Mouse (Mus musculus) kidney, postnatal 14 days (tissue): ENCODE measurements around the gene Bbx.
A peak's percentile ranks its signal among the peaks of the same experiment; 100 is the strongest.

Experiments used
- DNase-seq: peaks from one replicate; pipeline ENCODE4 v3.0.0; 2022; ENCODE audit warnings: mixed read lengths

Gene Bbx

DNA sequence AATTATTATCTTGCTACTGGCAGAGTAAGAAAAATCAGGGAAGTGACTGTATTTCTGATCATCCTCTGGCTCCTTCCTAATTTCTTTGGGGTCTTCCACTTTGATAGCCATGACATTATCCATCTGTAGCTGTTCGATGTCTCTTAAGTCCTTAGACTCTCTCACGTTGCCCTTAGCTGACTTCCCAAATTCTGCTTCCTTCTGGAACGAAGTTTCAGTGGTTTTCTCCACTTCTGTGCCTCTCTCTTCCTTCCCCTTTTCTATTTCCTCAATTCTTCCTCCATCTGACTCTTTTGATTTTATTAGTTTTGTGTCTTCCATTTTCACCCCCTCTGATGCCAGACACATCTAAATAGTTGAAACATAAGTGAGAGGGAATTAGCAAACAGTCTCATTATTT, 207.2 kb downstream of the Bbx start:
- no peak for DNase-seq

DNA sequence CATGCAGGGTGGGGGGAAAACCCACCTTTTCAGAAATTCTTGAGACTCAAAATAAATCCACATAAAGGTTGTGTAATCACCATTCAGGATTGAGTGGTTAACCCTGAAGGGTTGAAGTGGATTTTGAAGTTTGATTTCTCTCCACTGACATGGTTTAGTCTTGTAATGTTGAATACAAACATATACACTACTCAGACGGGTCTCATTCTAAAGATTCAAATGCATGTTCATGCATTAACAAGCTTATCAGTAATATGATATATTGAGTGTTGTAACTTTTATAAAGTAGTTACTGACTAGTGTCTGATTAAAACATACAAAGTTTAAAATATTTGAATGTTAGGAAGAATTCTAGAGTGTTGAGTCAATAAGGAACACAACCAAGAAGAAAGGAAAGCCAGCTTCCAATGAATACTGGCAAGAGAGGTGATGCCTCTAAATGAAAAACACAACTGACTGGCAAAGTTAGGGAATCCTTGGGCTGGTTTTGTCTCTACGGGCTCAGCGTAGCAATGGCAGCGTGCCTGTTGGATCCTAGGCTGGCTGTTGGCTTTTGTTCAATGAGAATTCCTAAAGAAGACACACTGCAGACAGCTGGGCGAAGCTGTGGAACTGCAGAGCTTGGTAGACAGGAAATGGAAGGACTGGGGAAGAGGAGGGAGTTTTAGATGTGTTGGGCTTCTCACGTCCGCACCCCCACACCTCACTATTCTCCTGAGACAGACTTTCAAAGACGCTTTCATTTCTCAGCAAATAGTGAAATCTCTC, 211.3 kb downstream of the Bbx start:
- DNase-seq, result peak; percentile 40

DNA sequence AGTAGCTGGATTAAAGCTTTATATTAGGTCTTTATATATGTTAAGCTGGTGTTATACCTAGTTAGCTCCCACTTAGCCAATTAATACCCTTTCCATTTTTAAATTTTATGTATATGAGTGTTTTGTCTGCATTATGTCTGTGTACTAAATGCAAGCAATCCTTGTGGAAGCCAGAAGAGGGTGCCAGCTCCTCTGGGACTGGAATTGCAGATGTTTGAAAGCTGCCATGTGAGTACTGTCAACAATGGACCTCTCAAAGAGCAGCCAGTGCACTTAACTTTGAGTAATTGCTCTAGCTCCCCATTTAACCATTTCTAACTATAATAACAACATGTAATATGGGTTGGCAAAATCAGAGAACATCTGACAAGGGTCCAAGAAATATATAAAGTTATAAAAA, 215.1 kb downstream of the Bbx start:
- DNase-seq, result no peak

DNA sequence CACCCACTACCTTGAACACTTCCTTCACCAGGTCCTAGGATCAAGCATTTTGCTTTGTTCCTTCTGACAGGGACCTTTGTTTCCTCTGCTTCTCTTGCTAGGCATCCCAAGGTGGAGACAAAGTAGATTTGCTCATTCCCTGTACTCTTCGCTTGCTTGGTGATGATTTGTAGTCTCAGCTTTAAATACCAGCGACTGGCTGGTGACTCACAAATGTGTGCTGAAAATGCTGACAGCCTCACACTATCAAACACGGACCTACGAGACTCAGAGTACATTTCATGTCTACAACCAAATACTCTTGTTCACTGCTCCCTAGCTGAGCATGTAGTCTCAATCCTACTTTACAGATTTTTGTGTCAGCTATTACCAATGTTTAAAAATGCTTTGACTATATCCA, 220.5 kb downstream of the Bbx start:
- DNase-seq, result no peak

DNA sequence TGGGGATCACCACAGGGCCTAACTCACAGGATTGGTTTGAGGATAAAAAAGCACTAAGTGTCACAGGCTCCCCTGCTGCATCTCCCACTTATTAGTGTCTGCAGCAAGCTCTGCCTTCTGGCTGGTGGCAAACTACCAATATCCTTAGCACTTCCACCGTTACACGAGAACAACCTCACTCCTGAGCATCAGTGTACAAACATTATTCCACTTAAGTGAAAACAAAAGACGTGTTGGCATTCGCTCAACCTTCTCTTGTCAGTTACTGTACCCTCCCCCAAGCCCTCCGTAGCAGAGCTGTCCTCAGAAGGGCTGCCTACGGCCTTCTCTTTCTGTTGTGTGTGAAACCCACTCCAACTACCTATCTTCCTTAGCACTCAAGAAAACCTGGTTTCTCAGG, 221.0 kb downstream of the Bbx start:
- DNase-seq, result no peak

DNA sequence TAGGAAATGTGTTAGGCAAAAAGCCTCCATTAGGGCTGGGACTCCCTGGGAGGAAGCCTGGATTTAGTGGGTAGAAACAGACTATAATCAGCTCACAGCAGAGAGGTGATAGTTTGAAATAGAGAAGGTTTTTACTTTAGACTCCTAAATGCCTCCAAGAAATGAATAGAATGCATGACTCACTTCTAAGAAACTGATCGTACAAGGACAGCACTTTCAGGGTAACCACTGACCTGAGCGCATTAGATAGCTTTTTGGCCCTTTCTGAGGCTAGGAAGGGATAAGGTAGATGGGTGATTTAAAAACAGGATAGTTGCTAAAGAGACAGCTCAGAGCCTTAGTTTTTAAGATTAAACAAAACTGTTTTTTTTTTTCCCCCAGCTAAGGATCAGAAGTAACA, 221.4 kb downstream of the Bbx start:
- no peak for DNase-seq

DNA sequence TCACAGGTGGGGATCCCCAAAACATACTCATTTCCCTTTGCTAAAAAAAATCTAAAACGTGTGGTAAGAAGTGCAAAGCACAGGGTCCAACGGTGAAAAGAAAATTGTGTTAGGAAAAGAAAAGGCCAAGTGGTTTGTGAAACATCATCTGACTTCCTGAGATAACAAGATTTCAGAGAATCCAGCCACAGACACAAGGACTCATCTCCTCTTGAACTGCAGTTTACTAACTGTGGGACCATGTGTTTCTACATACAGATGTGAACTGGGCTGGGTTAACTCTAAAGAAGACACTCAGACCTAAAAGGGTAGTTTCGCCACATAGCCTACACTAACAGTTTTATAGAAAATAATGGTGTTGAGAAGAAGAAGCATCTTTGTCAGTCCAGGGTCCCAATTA, 227.2 kb downstream of the Bbx start:
- no peak for DNase-seq

DNA sequence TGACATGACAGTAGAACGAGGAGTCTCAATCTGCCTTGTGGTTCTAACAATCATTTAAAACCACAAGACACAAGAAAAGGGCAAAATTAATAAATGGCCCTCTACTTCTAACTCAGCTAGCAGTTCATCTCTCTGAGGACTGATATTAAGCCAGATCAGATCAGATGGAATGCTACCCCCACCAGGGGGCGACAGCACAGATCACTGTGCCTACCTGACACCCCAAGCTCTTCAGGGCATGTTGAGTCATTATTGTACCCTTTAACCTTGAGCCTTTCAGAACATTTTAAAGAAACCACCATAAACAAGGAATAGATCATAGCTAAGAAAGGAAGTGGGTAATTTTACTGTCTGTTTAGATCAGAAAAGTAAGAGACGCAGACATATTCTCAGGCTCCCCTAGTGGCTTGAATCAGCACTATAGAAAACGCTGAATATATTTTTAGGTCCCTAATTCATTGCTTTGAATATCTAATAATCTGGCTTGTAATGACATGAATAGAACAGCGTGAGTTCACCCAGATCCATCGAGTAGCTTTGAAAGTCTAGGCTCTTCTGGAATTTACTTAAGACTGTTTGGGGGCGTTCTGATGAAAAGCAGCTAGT, 230.5 kb downstream of the Bbx start:
- DNase-seq, result peak; percentile 32

DNA sequence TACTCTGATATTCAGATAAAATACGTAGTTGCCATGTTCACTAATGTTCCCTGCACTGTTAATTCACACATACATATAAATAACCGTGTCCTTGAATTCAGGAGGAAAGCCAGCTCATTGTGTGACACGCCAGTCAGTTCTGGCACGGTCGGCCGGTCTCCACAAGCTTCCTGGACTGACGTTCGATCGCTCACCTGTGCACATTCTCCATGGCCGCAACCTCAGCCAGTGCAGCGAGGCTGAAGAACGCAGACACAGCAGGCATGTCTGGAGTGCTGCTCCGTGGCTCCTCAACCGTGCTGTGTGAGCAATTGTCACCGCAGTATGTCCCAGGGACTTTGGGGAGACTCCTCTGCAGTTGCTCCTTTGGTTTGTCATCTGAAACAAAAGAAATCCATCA, 232.0 kb downstream of the Bbx start:
- DNase-seq, result peak; percentile 10

DNA sequence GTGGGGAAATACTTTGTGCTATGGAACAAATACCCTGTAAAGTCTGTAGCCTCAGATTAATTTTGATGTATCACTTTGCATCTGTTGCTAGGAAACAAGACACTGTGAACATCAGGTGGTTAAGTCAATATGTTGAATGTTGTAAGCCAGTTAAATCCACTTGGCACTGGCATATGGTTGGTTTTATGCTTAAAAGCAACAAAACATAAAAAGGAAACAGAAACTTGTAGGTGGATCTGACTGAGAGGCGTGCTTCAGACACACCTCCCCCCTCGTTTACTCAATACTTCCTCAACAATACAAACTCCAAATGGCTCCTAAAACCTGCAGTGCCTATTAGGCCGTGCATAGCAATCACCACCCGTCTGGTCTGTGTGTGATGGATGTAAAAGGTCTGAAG, 236.1 kb downstream of the Bbx start:
- DNase-seq, result no peak

DNA sequence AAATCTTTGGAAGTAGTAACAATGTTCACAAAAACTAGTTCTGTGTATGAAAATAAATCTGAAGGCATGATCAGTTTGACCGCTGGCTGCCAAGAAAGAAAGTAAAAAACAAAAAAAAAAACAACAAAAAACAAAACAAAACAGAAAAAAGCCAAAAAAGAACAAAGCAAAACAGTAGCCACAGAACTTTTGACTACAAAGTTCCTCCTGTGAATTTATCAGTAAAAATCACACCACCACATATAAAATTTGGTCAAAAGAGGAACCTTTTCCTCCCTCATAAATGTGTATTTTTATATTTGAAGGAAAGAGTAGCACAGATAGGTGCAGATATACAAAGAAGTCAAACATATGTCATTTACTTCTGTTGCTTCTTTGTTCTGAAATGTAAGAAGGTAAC, 239.6 kb downstream of the Bbx start:
- no peak for DNase-seq

DNA sequence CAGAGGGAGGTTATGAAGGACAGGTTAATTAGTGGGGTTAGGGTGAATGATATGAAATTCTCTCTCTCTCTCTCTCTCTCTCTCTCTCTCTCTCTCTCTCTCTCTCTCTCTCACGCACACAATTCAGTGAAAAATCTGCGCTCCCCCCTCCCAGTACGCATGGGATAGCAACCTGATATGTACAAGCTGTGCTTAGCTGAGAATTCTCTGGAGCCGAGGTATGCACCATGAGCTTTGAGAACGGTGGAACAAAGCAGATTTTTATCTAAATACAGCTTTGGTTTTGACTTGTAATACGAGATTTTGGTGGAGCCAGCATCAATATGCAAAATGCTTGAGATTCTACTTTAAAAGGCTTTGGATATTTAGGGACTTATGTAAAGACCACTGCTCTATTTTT, 243.1 kb downstream of the Bbx start:
- no peak for DNase-seq

DNA sequence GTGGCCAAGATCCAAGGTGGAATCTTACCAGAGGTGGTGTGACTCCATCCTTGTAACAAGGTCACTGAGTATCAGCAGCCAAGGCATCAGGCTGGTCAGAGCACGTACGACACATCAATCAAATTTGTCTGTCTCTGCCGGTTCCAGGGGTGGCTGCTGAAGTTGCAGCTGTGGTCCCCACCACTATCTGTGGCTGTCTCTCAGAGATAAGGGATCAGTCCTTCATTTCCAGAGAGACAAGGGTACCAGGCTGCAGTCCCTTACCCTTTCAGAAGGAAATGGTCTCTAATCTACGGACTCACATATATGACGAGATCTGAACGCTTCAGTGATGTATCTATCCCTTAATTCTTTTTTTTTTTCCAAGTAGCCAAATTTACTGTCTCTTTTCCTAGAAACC, 245.6 kb downstream of the Bbx start:
- no peak for DNase-seq

DNA sequence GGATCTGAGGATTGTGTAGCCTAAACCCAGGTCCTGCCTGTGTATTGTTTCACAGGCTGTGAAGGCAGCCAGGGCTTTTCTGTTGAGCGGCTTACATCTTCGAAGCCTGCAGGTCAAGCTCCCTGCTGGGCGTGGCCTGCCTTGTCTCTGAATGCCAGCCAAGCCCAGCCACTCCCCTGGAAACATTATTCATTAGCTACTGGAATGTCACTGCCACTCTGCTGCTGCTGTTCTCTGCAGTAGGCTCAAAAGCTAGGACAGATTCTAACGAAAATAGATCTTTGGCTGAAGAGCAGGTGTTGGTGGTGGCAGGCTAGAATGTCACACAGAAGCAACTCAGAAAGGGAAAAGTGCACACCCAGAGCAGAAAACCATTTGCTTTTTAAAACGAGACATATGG, 247.1 kb downstream of the Bbx start:
- DNase-seq, result peak; percentile 85

DNA sequence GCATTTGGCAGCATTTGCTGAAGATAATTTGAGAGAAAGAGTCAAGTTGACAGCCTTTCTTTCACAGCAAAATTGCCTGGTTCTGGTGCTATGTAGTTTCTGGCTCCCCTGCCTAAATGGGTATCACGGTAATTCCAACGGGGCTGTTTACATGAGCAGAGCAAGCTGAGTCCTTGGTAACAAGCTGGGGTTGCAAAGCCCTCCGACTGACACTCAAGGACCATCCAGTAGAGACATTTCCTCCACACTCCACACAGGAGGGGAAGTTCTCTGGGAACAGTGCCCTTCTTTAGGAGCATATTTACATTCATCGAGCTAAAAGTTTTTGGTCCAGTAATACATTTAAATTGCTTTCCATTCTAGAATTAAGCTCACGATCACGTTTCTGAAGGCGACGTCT, 249.2 kb downstream of the Bbx start:
- DNase-seq, result no peak

DNA sequence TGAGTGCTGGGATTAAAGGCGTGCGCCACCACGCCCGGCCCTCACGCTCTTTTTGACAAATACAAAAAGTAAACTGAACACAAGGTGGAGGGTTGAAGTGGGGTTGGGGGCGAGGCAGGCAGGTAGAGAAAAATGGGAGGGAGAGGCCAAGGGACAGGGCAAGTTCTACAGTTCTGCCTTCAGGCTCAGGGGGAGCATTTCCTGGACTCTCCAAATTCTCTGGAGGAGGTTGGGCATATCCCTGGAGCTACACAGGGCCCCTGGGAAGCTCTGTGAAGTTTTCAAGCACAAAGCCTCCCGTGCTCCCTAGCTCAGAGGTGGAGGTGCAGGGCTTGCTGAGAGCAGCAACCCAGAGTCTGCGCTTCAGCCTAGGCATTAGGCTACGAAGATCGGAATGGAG, 249.6 kb downstream of the Bbx start:
- DNase-seq, result no peak

DNA sequence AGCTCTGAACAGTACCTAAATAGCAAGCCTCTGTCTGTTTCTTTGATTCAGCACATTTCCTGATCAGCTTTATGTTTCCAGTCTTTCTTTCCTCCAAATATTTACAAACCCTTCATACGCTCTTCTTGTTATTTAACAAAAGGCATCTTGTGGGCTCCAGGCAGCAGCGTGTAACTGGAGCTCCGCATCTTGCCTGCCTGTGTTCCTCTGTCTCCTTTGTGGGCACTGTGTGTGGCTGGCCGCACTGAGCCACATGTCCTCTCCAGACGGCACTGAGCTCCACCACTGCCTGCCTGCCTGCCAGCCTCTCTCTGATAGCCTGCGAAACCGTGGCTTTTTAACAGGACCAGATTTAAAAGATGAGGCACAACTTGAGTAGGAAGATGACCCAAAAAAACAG, 259.4 kb downstream of the Bbx start:
- no peak for DNase-seq

DNA sequence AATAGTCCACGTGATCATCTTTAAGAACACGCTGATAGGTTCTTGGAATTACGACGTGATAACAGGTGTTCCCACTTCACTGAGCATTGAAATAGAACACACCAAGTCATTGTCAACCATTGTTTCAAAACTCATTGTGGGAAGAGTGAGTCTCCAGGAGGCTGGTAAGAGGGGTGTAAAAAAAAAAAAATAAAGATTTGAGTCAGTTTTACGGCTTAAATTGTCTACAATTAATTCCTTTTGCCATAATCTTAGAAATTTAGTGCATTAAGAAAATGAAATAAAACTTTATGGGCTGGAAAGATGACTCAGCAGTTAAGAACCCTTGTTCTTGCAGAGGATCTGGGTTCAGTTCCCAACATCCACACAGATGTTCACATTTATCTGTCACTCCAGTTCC, 261.4 kb downstream of the Bbx start:
- DNase-seq, result no peak

DNA sequence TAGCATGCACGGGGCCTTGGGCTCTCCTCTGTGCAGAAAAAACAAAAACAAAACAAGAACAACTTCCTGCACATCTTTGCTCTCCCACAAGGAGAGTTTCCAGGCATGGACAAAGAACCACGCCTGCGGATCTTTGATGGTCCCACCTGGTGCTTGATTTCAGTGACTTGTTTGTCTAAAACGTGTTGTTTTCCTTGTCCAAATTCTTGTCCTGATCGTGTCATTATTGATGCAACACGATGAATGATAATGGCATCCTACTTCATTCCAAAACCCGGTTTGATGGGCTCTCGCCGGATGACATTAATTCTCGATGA, 264.2 kb downstream of the Bbx start:
- DNase-seq, result no peak

DNA sequence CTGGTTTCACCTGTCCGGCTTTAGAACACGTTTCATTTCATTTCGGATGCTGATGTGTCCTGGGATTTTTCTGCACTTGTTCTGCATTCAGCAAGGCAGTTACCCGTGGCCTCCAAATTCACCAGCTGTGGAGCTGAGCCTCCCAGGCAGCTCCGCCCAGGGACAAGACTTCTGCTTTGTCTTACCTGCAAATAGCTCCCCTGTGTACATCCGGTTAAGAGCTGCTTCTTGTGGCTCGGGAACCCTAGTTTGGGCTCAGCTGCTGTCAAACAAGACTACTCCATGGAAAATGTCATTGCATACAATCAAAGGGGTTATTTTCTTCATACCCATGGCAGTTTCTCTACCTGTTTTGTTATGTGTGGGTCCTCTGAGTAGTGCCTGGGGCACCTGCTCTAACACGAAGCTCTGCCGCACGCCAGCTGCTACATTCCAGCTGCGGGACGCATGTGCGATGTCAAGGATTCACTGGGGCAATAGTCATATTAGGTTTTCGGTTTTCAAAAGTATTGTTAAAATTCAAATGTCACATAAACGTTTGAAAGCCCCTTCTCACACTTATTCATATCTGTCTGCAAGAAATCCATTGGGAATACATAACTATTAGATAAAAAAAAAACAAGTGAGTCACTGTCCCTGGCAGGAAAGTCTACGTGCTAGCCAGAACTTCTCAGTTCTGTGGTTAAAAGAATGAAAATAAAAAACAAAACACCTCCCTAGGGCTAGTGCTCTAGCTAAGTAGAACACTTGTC, 264.8 kb downstream of the Bbx start:
- no peak for DNase-seq

DNA sequence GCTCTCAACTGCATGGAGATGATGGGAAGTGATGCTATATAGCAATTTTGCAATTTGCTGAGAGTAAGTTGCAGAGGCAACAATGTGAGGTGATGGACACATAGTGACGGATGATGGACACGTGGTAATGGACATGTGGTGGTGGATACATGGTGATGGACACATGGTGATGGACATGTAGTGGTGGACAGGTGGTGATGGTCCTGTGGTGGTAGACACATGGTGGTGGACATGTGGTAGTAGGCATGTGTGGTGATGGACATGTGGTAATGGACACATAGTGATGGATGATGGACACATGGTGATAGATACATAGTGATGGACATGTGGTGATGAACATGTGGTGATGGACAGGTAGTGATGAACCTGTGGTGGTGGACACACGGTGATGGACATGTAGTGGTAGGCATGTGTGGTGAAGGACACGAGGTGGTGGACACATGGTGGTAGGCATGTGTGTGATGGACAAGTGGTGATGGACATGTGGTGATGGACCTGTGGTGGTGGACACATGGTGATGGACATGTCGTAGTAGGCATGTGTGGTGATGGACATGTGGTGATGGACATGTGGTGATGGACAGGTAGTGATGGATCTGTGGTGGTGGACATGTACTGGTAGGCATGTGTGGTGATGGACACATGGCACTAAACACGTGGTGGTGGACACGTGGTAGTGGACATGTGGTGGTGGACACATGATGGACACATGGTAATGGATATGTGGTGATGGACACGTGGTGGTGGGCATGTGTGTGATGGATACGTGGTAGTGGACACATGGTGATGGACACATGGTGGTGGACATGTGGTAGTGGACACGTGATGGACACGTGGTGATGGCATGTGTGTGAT, 271.5 kb downstream of the Bbx start:
- DNase-seq, result no peak

DNA sequence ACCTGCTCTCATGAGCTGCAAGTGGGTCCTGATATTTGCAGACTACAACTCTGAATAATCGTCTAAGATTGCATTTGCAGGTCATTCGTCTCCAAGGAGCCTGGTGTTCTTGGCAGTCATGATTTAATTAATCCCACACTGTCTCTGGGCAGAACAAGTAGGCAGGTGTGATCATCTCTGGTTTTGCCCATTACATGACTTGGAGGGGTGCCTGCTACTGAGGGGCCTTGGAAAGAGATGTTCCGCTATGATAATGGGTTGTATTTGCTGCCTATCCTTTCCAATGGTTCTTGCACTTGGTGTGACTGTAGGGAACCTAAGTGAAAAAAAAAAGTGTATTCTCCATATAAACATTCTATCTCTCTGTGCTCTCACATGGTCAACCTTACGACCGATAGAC, 273.6 kb downstream of the Bbx start:
- DNase-seq, result no peak

DNA sequence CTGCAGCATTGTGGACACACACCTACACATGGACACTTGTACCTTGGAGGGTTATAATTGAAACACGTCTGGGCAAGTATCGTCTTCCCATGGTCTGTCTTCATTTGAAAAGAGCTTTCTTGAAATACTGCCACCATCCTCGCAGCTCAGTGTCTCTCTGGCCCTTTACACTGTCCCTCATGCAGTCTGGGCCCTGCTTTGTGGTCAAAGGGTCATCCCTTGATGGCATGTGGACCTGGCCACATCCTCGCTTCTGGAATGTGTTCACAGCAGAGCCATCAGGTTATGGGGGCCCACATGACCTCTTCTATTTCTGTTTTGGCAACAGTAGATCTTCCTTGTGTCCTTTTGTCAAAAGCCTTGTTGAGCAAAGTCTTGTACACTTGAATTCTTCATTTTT, 282.6 kb downstream of the Bbx start:
- no peak for DNase-seq

DNA sequence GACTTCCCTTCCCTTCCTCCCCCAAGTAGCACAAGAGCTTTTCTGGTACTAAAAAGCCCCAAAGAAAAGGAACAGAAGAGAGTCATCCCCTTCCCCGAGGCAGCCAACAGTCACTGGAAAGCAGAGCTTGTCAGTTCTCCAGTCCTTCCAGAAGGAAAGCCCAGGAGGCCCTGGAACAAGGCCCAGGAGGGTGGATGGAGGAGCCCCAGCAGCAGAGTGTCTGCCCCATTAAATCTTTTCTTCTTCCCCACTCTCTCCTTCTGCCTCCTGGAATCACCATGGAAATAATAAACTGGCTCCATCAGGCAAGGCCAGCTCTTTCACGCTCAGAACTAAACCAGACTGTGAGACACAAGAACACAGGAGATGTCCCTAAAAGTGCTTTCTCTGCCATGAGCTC, 284.3 kb downstream of the Bbx start:
- no peak for DNase-seq
